Mouse (Mus musculus) stomach, postnatal 0 days (tissue): ENCODE measurements around the gene Gimap7. TPM values are rescaled to one million over a fixed set of nuclear protein-coding genes. Genes with fewer than 3 reads are reported as not detected.
"Not testable (repeated sequence)": the region's sequence is repeated elsewhere in the genome, so short reads cannot be mapped to it uniquely, and the experiment has no call there.

Experiments
- ATAC-seq: fragments of 200-750 bp; cut with Nextera tagmentation; 2 replicates; pipeline ENCODE4 v1.8.0; 2017; ENCODE audit not compliant: low FRiP score, low TSS enrichment
- DNase-seq: peaks from one replicate; pipeline ENCODE4 v3.0.0-alpha.2; 2016; ENCODE audit warnings: low spot score
- H3K27ac ChIP-seq: fragments of 300-500 bp; sonication (generic); replicated peaks from 2 replicates; pipeline ENCODE4 v1.5.1; 2014; ENCODE audit warnings: mild to moderate bottlenecking, control low read depth
- H3K27me3 ChIP-seq: fragments of 300-500 bp; sonication (generic); 2 replicates; pipeline ENCODE4 v1.6.1; 2014; ENCODE audit warnings: low read length; ENCODE audit not compliant: control insufficient read depth, insufficient read depth
- H3K36me3 ChIP-seq: fragments of 300-500 bp; sonication (generic); 2 replicates; pipeline ENCODE4 v1.6.1; 2014; ENCODE audit warnings: low read length, mixed read lengths; ENCODE audit not compliant: control insufficient read depth, insufficient read depth
- H3K4me1 ChIP-seq: fragments of 300-500 bp; sonication (generic); replicated peaks from 2 replicates; pipeline ENCODE4 v1.6.1; 2014; ENCODE audit warnings: antibody characterized with exemption; ENCODE audit not compliant: control insufficient read depth, insufficient read depth
- H3K4me2 ChIP-seq: fragments of 300-500 bp; sonication (generic); replicated peaks from 2 replicates; pipeline ENCODE4 v1.6.1; 2014; ENCODE audit warnings: low read depth, mild to moderate bottlenecking, control low read depth, moderate library complexity
- H3K4me3 ChIP-seq: fragments of 300-500 bp; sonication (generic); 2 replicates; pipeline ENCODE4 v1.5.1; 2014; ENCODE audit warnings: low read depth, low read length, control low read depth
- H3K9ac ChIP-seq: fragments of 300-500 bp; sonication (generic); 2 replicates; pipeline ENCODE4 v1.6.1; 2014; ENCODE audit warnings: mild to moderate bottlenecking, low read length, control low read depth, mixed read lengths
- H3K9me3 ChIP-seq: fragments of 300-500 bp; sonication (generic); 2 replicates; pipeline ENCODE4 v1.6.1; 2016; ENCODE audit warnings: low read length; ENCODE audit not compliant: control insufficient read depth
- CTCF ChIP-seq: IDR thresholded peaks from 2 replicates; pipeline ENCODE4 v1.5.1; 2016; ENCODE audit warnings: antibody characterized with exemption, low read depth, mild to moderate bottlenecking, moderate library complexity
- EP300 ChIP-seq: optimal IDR thresholded peaks from 2 replicates; pipeline ENCODE3; 2016; ENCODE audit warnings: antibody characterized with exemption
- WGBS: fragments of 180-500 bp; shearing (Covaris S2); extraction: QIAGEN DNeasy Blood & Tissue Kit; methylation state at CpG from one replicate; pipeline ENCODE4 v1.1.7; 2014; 5-methylcytosine and 5-hydroxymethylcytosine counted together
- polyA plus RNA-seq: library from polyadenylated mRNA; unstranded; fragments of >200 nt; fragmentation: Nextera tagmentation; extraction: Ambion mirVana; gene quantifications from 2 replicates; pipeline ENCODE4 v1.2.1, GENCODE M21; 2015

Gene Gimap7
- polyA plus RNA-seq, 1 experiment from 2014 or later: not detected

DNA sequence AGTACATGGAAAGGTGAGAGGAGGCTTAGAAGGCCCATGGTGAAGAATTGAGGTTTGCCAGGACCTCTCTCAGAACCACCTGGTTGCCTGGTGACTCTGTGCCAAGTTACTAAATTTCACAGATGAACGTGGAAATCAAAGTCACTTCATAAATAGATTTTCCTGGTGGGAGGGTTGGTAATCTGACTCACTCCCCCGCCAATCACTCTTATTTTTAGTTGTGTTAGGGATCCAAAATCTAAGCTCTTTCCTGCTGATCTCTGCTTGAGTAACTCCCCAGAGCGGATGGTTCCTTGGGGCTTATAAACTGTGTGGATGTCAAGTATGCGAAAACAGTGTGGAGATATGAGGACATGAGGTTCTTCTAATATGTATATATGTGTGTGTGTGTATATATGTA is 36.1 kb upstream of the Gimap7 start:
- Histone ChIP-seq H3K27me3 (no peaks in the 10 kb centered on the region), H3K4me3 (no peak overlapping the region), H3K4me1 (no peaks in the 10 kb centered on the region), H3K36me3 (no peaks in the 10 kb centered on the region), H3K9ac (no peak overlapping the region), H3K4me2 (no peak overlapping the region), H3K9me3 (no peaks in the 10 kb centered on the region), H3K27ac (no peak overlapping the region)
- 61% methylated on average over 4 of the region's 4 CpGs for WGBS
- ATAC-seq (no peak), DNase-seq (no peak)
- TF ChIP-seq EP300 (no peak), CTCF (no peak)

DNA sequence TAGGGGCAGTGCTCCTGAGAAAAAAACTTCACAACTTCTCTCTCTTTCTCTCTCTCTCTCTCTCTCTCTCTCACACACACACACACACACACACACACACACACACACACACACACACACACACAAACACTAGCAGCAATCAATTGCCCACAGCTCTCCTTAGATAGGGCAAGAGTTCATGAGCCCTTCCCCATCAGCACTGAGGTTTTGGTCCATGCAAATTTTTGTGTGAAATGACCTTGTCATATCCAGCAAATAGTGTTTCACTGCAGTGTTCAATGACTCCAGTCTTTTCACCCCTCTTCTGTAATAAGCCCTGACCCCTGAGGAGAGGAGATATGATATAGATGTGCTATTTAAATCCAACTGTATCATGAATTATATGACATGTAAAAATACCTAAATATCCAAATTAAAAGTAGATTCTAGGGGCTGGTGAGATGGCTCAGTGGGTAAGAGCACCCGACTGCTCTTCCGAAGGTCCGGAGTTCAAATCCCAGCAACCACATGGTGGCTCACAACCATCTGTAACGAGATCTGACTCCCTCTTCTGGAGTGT is 35.1 kb upstream of the Gimap7 start:
- not testable (repeated sequence) for H3K4me1 ChIP-seq, ATAC-seq, H3K4me3 ChIP-seq, H3K4me2 ChIP-seq, H3K27ac ChIP-seq, H3K9ac ChIP-seq, H3K36me3 ChIP-seq, DNase-seq, H3K9me3 ChIP-seq, H3K27me3 ChIP-seq
- WGBS: 98% methylated on average over 3 of the region's 4 CpGs

DNA sequence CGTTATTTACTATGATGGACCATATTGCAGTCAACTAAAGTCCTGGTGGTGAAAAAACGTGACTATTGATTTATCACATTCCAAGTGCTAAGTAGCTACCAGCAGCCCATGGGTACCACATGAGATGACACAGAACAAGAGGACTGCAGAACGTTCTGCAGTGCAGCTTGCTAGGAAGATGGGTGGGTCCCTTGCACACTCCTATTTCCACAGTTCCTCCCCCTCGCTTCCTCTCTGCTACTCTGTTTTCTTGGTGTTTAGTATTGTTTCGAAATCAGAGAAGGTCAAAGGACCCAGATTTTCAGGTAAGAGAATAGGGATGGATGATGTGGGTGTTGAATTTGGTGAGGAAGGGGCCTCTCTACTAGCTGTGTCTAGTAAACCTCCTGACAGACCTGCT is 34.1 kb upstream of the Gimap7 start, which contains the start of gene Gimap4:
Gene Gimap4 (plus strand): TSS at position 231 of the 400 bp plus-strand sequence.
- Histone ChIP-seq H3K4me2 (no peak within 1 kb of the TSS), H3K4me3 (no peak within 1 kb of the TSS), H3K36me3 (no peaks in the 10 kb centered on the region), H3K27me3 (no peaks in the 10 kb centered on the region), H3K9me3 (no peaks in the 10 kb centered on the region), H3K9ac (no peak within 1 kb of the TSS), H3K4me1 (no peaks in the 10 kb centered on the region), H3K27ac (no peak within 1 kb of the TSS; the same call in 1 of the 2 replicates)
- TF ChIP-seq EP300 (no peak), CTCF (no peak)
- ATAC-seq: no peak
- peak; percentile 2 for DNase-seq
- 62% methylated on average over 5 of the region's 5 CpGs for WGBS

DNA sequence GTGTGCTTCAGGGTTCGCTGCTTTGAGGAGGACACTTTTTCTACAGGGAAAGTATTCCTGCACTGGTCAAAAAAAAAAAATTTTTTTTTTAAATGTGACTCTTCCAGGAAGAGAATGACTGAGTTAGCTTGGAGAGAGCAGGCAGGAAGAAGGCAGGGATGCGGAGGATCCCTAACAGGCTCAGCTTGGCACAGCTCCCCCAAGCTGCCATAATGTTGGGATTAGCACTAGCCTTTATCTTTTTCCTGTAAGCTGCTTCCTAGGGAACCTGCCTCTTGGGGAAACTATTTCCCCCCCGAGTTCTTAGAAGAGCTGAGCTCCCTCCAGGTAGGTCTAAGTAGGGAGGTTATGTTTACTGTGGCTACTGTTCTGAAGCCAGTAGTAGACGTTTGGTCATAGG is 33.6 kb upstream of the Gimap7 start:
- TF ChIP-seq CTCF: no peak
- no peak overlapping the region for H3K4me2 ChIP-seq
- no peaks in the 10 kb centered on the region for H3K27me3 ChIP-seq
- no peak for ATAC-seq
- no peaks in the 10 kb centered on the region for H3K9me3 ChIP-seq
- H3K27ac ChIP-seq: no peak overlapping the region; the same call in 1 of the 2 replicates
- H3K4me1 ChIP-seq: no peaks in the 10 kb centered on the region
- no peak overlapping the region for H3K9ac ChIP-seq
- DNase-seq: no peak
- WGBS: 56% methylated on average over 4 of the region's 4 CpGs
- no peaks in the 10 kb centered on the region for H3K36me3 ChIP-seq
- no peak overlapping the region for H3K4me3 ChIP-seq

DNA sequence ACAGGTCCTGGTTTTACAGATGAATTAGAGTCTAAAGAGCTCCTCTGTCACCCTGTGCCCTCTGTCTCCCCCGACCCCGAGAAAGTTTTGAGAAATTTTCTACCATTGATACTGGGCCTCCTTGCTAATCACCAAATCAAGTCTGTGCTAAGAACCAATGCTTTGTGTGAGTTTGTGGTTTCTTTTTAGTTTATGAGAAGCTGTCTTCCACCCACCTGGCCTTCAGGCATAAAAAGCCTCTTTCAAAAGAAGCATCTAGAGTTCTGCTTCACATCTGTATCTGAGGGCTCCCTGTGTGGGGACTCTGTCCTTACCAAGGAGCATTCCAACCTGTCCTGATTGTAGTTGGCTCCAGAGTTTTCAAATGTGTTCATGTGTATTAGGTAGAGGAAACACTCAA is 33.2 kb upstream of the Gimap7 start:
- 75% methylated on average over 2 of the region's 2 CpGs for WGBS
- Histone ChIP-seq H3K27me3 (no peaks in the 10 kb centered on the region), H3K27ac (peak overlapping the region; percentile 8; the same call in 1 of the 2 replicates), H3K36me3 (no peaks in the 10 kb centered on the region), H3K4me1 (no peaks in the 10 kb centered on the region), H3K9ac (no peak overlapping the region), H3K4me3 (no peak overlapping the region), H3K9me3 (no peaks in the 10 kb centered on the region), H3K4me2 (no peak overlapping the region)
- DNase-seq: no peak
- TF ChIP-seq EP300 (no peak), CTCF (no peak)
- no peak for ATAC-seq

DNA sequence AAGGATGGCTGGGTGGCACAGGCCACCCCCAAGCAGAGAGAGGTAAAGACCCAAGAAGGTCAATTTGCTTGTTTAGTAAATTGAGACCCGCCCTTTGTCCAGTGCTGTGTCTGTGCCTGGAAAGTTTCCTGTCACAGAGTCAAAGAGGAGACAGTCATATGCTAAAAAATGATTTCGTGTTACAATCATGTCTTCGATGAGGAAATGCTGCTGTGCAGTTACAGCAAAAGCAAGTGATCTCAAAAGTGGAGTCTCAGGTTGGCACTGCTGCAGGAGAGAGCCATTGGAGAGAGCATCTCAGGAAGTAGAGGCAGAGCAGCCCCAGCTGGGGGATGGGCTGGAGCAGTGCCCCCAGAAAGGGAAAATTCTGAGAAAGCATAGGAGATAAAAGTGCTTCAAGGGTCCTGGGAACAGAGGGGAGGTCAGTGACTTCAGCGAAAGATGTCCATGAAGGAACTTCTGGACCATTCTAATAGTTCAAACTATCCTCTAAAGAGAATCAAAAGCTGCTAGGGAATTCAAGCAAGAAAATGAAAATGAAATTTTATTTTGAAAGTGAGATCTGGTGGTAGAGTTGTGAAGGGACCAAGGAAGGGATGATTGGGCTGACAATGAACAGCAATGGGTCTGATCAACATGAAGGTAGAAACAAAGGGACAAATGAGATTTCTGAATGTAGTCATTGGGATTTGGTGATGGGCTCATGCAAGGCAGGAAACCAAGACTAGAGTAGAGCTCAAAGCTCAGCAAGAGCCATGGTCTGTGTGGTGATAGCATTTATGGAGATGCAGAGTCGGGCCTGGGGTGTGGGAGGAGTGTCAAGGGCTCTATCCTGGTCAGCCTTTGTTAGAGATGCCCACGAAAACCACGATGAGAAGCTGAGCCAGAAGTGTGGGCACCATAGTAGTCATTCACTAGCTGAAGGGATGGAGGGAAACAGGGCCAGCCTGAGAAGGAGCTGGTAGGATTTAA is 32.4 kb upstream of the Gimap7 start:
- 0 out of 2 replicates have a peak overlapping the region, but pooled peaks have one; percentile 8 for H3K27ac ChIP-seq

More for the DNA sequence above, 32.4 kb upstream of the Gimap7 start:
- Histone ChIP-seq H3K4me3 (no peak overlapping the region), H3K27me3 (no peaks in the 10 kb centered on the region), H3K9ac (no peak overlapping the region), H3K4me2 (no peak overlapping the region), H3K36me3 (no peaks in the 10 kb centered on the region), H3K4me1 (no peaks in the 10 kb centered on the region), H3K9me3 (no peaks in the 10 kb centered on the region)
- DNase-seq (no peak), ATAC-seq (no peak)
- 82% methylated on average over 7 of the region's 7 CpGs for WGBS
- TF ChIP-seq CTCF: no peak
- TF ChIP-seq EP300: no peak
